In genomic region chr5:30107186-30107585, GRCm38 (mm10) we compare ENCODE assay signal across 13 mouse cellular contexts. TPM values are rescaled to one million over a fixed set of nuclear protein-coding genes. Genes with fewer than 3 reads are reported as not detected.
DNase-seq lines count a peak whose midpoint lies in the region; ATAC-seq lines count a peak whose summit lies in the region.
"Had no signal": no experiment of that assay in that cellular context is flagged by ENCODE, and none has a peak within 500 bp of the region (broad histone marks: within the 10 kb centered on the region; RNA-seq: fewer than 3 reads in every experiment).

No protein-coding gene starts in this region.

- no peaks in the 10 kb centered on the region for H3K9me3 ChIP-seq in heart, embryonic 10.5 days
- H3K9me3 ChIP-seq in heart, embryonic 12.5 days (replicated peaks), result no peaks in the 10 kb centered on the region
- no peaks in the 10 kb centered on the region; the same call in 1 of the 2 replicates for H3K9me3 ChIP-seq in embryonic facial prominence, embryonic 13.5 days
- H3K9me3 ChIP-seq in hindbrain, embryonic 15.5 days, result no peaks in the 10 kb centered on the region
- no peaks in the 10 kb centered on the region for H3K9me3 ChIP-seq in neural tube, embryonic 11.5 days (ENCODE audit: control insufficient read depth, low read length)
- H3K9me3 ChIP-seq: intestine, embryonic 15.5 days; limb, embryonic 15.5 days had no signal

- ATAC-seq in heart, embryonic 12.5 days (ENCODE audit: insufficient number of reproducible peaks, low FRiP score), result no peak
- ATAC-seq in embryonic facial prominence, embryonic 13.5 days (ENCODE audit: insufficient number of reproducible peaks, insufficient read depth, low FRiP score, low TSS enrichment, low read depth), result no peak
- peak; percentile 32; the same call in 1 of the 2 replicates for ATAC-seq in hindbrain, embryonic 15.5 days (ENCODE audit: low FRiP score, low read depth)
- ATAC-seq in neural tube, embryonic 11.5 days (ENCODE audit: insufficient read depth, low FRiP score, low TSS enrichment), result peak; percentile 58
- ATAC-seq: intestine, embryonic 15.5 days had no signal

- H3K4me2 ChIP-seq in heart, embryonic 12.5 days, result no peak overlapping the region
- H3K4me2 ChIP-seq in embryonic facial prominence, embryonic 13.5 days, result no peak overlapping the region
- peak overlapping the region; percentile 98 for H3K4me2 ChIP-seq in hindbrain, embryonic 15.5 days
- H3K4me2 ChIP-seq in neural tube, embryonic 11.5 days (ENCODE audit: low read depth), result peak overlapping the region; percentile 88
- H3K4me2 ChIP-seq: intestine, embryonic 15.5 days; limb, embryonic 15.5 days had no signal

- H3K4me3 ChIP-seq in heart, embryonic 10.5 days, result no peak overlapping the region
- H3K4me3 ChIP-seq in heart, embryonic 12.5 days, result no peak overlapping the region
- H3K4me3 ChIP-seq in embryonic facial prominence, embryonic 13.5 days, result no peak overlapping the region
- peak overlapping the region; percentile 65 for H3K4me3 ChIP-seq in hindbrain, embryonic 15.5 days
- peak overlapping the region; percentile 53; the same call in 1 of the 2 replicates for H3K4me3 ChIP-seq in neural tube, embryonic 11.5 days (ENCODE audit: low read depth, low read length)
- H3K4me3 ChIP-seq: heart, adult 2 months; intestine, embryonic 15.5 days; limb, embryonic 15.5 days had no signal

- peaks cover 99% of the 10 kb centered on the region for H3K27me3 ChIP-seq in heart, embryonic 10.5 days (ENCODE audit: insufficient read depth, poor library complexity, severe bottlenecking)
- H3K27me3 ChIP-seq in heart, embryonic 12.5 days (replicated peaks), result peaks cover 94% of the 10 kb centered on the region
- H3K27me3 ChIP-seq in embryonic facial prominence, embryonic 13.5 days, result peaks cover 96% of the 10 kb centered on the region
- no peaks in the 10 kb centered on the region for H3K27me3 ChIP-seq in hindbrain, embryonic 15.5 days
- peaks cover 18% of the 10 kb centered on the region for H3K27me3 ChIP-seq in neural tube, embryonic 11.5 days (ENCODE audit: control insufficient read depth, insufficient read depth, low read length)

- DNase-seq in heart, embryonic 10.5 days (ENCODE audit: low spot score), result peak; percentile 56
- peak; percentile 81 for DNase-seq in neural tube, embryonic 11.5 days (ENCODE audit: low spot score)
- DNase-seq in adrenal gland, postnatal 10 days, result no peak
- DNase-seq in thymus, postnatal 10 days (ENCODE audit: low spot score in 2 of 2), result no peak
- DNase-seq in thymus, postnatal 0 days (ENCODE audit: low spot score), result no peak
- DNase-seq: lung, postnatal 14 days had no signal

- no peaks in the 10 kb centered on the region for H3K36me3 ChIP-seq in heart, embryonic 10.5 days
- no peaks in the 10 kb centered on the region for H3K36me3 ChIP-seq in heart, embryonic 12.5 days
- H3K36me3 ChIP-seq in embryonic facial prominence, embryonic 13.5 days, result no peaks in the 10 kb centered on the region
- H3K36me3 ChIP-seq in hindbrain, embryonic 15.5 days, result no peaks in the 10 kb centered on the region
- H3K36me3 ChIP-seq in neural tube, embryonic 11.5 days (ENCODE audit: control insufficient read depth, insufficient read depth, low read length), result no peaks in the 10 kb centered on the region
- H3K36me3 ChIP-seq: intestine, embryonic 15.5 days; limb, embryonic 15.5 days had no signal

- H3K4me1 ChIP-seq in heart, embryonic 10.5 days, result peaks cover 49% of the 10 kb centered on the region
- H3K4me1 ChIP-seq in heart, embryonic 12.5 days (replicated peaks), result peaks cover 42% of the 10 kb centered on the region
- H3K4me1 ChIP-seq in embryonic facial prominence, embryonic 13.5 days, result peaks cover 45% of the 10 kb centered on the region
- H3K4me1 ChIP-seq in hindbrain, embryonic 15.5 days (replicated peaks), result peaks cover 66% of the 10 kb centered on the region
- H3K4me1 ChIP-seq in neural tube, embryonic 11.5 days (ENCODE audit: control insufficient read depth, insufficient read depth, low read length), result peaks cover 45% of the 10 kb centered on the region

- H3K9ac ChIP-seq in heart, embryonic 12.5 days, result no peak overlapping the region
- 0 out of 2 replicates have a peak overlapping the region, but pooled peaks have one; percentile 11 for H3K9ac ChIP-seq in embryonic facial prominence, embryonic 13.5 days
- H3K9ac ChIP-seq in hindbrain, embryonic 15.5 days, result no peak overlapping the region
- no peak overlapping the region; the same call in 1 of the 2 replicates for H3K9ac ChIP-seq in neural tube, embryonic 11.5 days (ENCODE audit: low read length)
- H3K9ac ChIP-seq: intestine, embryonic 15.5 days; limb, embryonic 15.5 days had no signal

- H3K27ac ChIP-seq in heart, embryonic 10.5 days, result no peak overlapping the region
- H3K27ac ChIP-seq in heart, embryonic 12.5 days (ENCODE audit: poor library complexity, severe bottlenecking), result no peak overlapping the region
- H3K27ac ChIP-seq in embryonic facial prominence, embryonic 13.5 days, result no peak overlapping the region
- H3K27ac ChIP-seq in hindbrain, embryonic 15.5 days (replicated peaks), result peak overlapping the region; percentile 82
- H3K27ac ChIP-seq in neural tube, embryonic 11.5 days (ENCODE audit: low read depth, low read length), result peak overlapping the region; percentile 62
- H3K27ac ChIP-seq: heart, adult 2 months; intestine, embryonic 15.5 days; limb, embryonic 15.5 days had no signal

- WGBS in heart, embryonic 10.5 days, result 1% methylated on average over 7 of the region's 7 CpGs
- 8% methylated on average over 7 of the region's 7 CpGs for WGBS in heart, embryonic 12.5 days
- 1% methylated on average over 7 of the region's 7 CpGs for WGBS in embryonic facial prominence, embryonic 13.5 days
- under 1% methylated on average over 7 of the region's 7 CpGs for WGBS in hindbrain, embryonic 15.5 days
- WGBS in neural tube, embryonic 11.5 days, result 4% methylated on average over 7 of the region's 7 CpGs

RNA-seq across cellular contexts. Expression of gene 3110082J24Rik, which starts 1.3 kb away (rescaled TPM):
- polyA plus RNA-seq in heart, embryonic 10.5 days (2016; fragmentation: Nextera tagmentation; extraction: Ambion mirVana), result 0.18 TPM in 1 of 2 replicates, not detected in the other
- not detected in 2 replicates for polyA plus RNA-seq in heart, embryonic 12.5 days (2016; fragmentation: Nextera tagmentation; extraction: Ambion mirVana)
- polyA plus RNA-seq in embryonic facial prominence, embryonic 13.5 days (2015; fragmentation: Nextera tagmentation; extraction: Ambion mirVana), result not detected in 2 replicates
- 3.2 and 5.3 TPM in 2 replicates for polyA plus RNA-seq in hindbrain, embryonic 15.5 days (2015; fragmentation: Nextera tagmentation; extraction: Ambion mirVana)
- 2.1 and 2.3 TPM in 2 replicates for polyA plus RNA-seq in neural tube, embryonic 11.5 days (2014; fragmentation: Nextera tagmentation; extraction: Ambion mirVana)
- total RNA-seq in adrenal gland, postnatal 10 days (2021), result not detected
- not detected in 2 replicates for polyA plus RNA-seq in thymus, postnatal 0 days (2015; fragmentation: Nextera tagmentation; extraction: Ambion mirVana)
- total RNA-seq: heart, adult 2 months had no signal
- polyA plus RNA-seq: heart, adult 2 months; intestine, embryonic 15.5 days; limb, embryonic 15.5 days; urinary bladder, adult 2 months had no signal

RNA-seq across cellular contexts. Expression of gene Garem2, which starts 2.2 kb away (rescaled TPM):
- 0.27 and 0.39 TPM in 2 replicates for polyA plus RNA-seq in heart, embryonic 10.5 days (2016; fragmentation: Nextera tagmentation; extraction: Ambion mirVana)
- polyA plus RNA-seq in heart, embryonic 12.5 days (2016; fragmentation: Nextera tagmentation; extraction: Ambion mirVana), result 0.40 and 0.51 TPM in 2 replicates
- 0.47 and 1.2 TPM in 2 replicates for polyA plus RNA-seq in embryonic facial prominence, embryonic 13.5 days (2015; fragmentation: Nextera tagmentation; extraction: Ambion mirVana)
- 11.5 and 13.7 TPM in 2 replicates for polyA plus RNA-seq in hindbrain, embryonic 15.5 days (2015; fragmentation: Nextera tagmentation; extraction: Ambion mirVana)
- polyA plus RNA-seq in neural tube, embryonic 11.5 days (2014; fragmentation: Nextera tagmentation; extraction: Ambion mirVana), result 14.4 and 16.5 TPM in 2 replicates
- under 1 TPM; 0.12 to 0.30 TPM for total RNA-seq in adrenal gland, postnatal 10 days (2021)
- polyA plus RNA-seq in thymus, postnatal 0 days (2015; fragmentation: Nextera tagmentation; extraction: Ambion mirVana), result 0.05 and 0.09 TPM in 2 replicates

RNA-seq across cellular contexts. Expression of gene Tyms, which starts 33.8 kb away (rescaled TPM):
- polyA plus RNA-seq in heart, embryonic 10.5 days (2016; fragmentation: Nextera tagmentation; extraction: Ambion mirVana), result 184 and 286 TPM in 2 replicates
- polyA plus RNA-seq in heart, embryonic 12.5 days (2016; fragmentation: Nextera tagmentation; extraction: Ambion mirVana), result 120 and 123 TPM in 2 replicates
- 241 and 293 TPM in 2 replicates for polyA plus RNA-seq in embryonic facial prominence, embryonic 13.5 days (2015; fragmentation: Nextera tagmentation; extraction: Ambion mirVana)
- polyA plus RNA-seq in hindbrain, embryonic 15.5 days (2015; fragmentation: Nextera tagmentation; extraction: Ambion mirVana), result 52.5 and 59.1 TPM in 2 replicates
- 247 and 248 TPM in 2 replicates for polyA plus RNA-seq in neural tube, embryonic 11.5 days (2014; fragmentation: Nextera tagmentation; extraction: Ambion mirVana)
- 10 to 100 TPM; 44.9 to 52.1 TPM for total RNA-seq in adrenal gland, postnatal 10 days (2021)
- 292 and 327 TPM in 2 replicates for polyA plus RNA-seq in thymus, postnatal 0 days (2015; fragmentation: Nextera tagmentation; extraction: Ambion mirVana)

RNA-seq across cellular contexts. Expression of gene Hadha, which starts 47.8 kb away (rescaled TPM):
- 136 and 210 TPM in 2 replicates for polyA plus RNA-seq in heart, embryonic 10.5 days (2016; fragmentation: Nextera tagmentation; extraction: Ambion mirVana)
- 237 and 239 TPM in 2 replicates for polyA plus RNA-seq in heart, embryonic 12.5 days (2016; fragmentation: Nextera tagmentation; extraction: Ambion mirVana)
- 119 and 133 TPM in 2 replicates for polyA plus RNA-seq in embryonic facial prominence, embryonic 13.5 days (2015; fragmentation: Nextera tagmentation; extraction: Ambion mirVana)
- polyA plus RNA-seq in hindbrain, embryonic 15.5 days (2015; fragmentation: Nextera tagmentation; extraction: Ambion mirVana), result 68.9 and 75.8 TPM in 2 replicates
- polyA plus RNA-seq in neural tube, embryonic 11.5 days (2014; fragmentation: Nextera tagmentation; extraction: Ambion mirVana), result 93.0 and 102 TPM in 2 replicates
- total RNA-seq in adrenal gland, postnatal 10 days (2021), result 100 to 1,000 TPM; 921 to 997 TPM
- 111 and 124 TPM in 2 replicates for polyA plus RNA-seq in thymus, postnatal 0 days (2015; fragmentation: Nextera tagmentation; extraction: Ambion mirVana)

RNA-seq across cellular contexts. Expression of gene Hadhb, which starts 47.9 kb away (rescaled TPM):
- 207 and 288 TPM in 2 replicates for polyA plus RNA-seq in heart, embryonic 10.5 days (2016; fragmentation: Nextera tagmentation; extraction: Ambion mirVana)
- 307 and 321 TPM in 2 replicates for polyA plus RNA-seq in heart, embryonic 12.5 days (2016; fragmentation: Nextera tagmentation; extraction: Ambion mirVana)
- 115 and 127 TPM in 2 replicates for polyA plus RNA-seq in embryonic facial prominence, embryonic 13.5 days (2015; fragmentation: Nextera tagmentation; extraction: Ambion mirVana)
- 56.5 and 63.8 TPM in 2 replicates for polyA plus RNA-seq in hindbrain, embryonic 15.5 days (2015; fragmentation: Nextera tagmentation; extraction: Ambion mirVana)
- polyA plus RNA-seq in neural tube, embryonic 11.5 days (2014; fragmentation: Nextera tagmentation; extraction: Ambion mirVana), result 108 and 112 TPM in 2 replicates
- 1,000 to 10,000 TPM; 1,471 to 1,600 TPM for total RNA-seq in adrenal gland, postnatal 10 days (2021)
- polyA plus RNA-seq in thymus, postnatal 0 days (2015; fragmentation: Nextera tagmentation; extraction: Ambion mirVana), result 182 and 193 TPM in 2 replicates

Comparison
In these comparisons a context has a peak if more than half of its experiments do, and no peak if none do; other contexts are left out.
1. DNase-seq: peak in heart, embryonic 10.5 days (single experiment) and neural tube, embryonic 11.5 days (single experiment); none in adrenal gland, postnatal 10 days (single experiment), thymus, postnatal 10 days (0 of 2) and thymus, postnatal 0 days (single experiment).
2. H3K27ac ChIP-seq: peak in hindbrain, embryonic 15.5 days (single experiment) and neural tube, embryonic 11.5 days (single experiment); none in heart, embryonic 10.5 days (single experiment), heart, embryonic 12.5 days (single experiment) and embryonic facial prominence, embryonic 13.5 days (single experiment).
3. H3K4me3 ChIP-seq: peak in hindbrain, embryonic 15.5 days (single experiment) and neural tube, embryonic 11.5 days (single experiment); none in heart, embryonic 10.5 days (single experiment), heart, embryonic 12.5 days (single experiment) and embryonic facial prominence, embryonic 13.5 days (single experiment).
4. ATAC-seq: peak in hindbrain, embryonic 15.5 days (single experiment) and neural tube, embryonic 11.5 days (single experiment); none in heart, embryonic 12.5 days (single experiment) and embryonic facial prominence, embryonic 13.5 days (single experiment).
5. H3K4me2 ChIP-seq: peak in hindbrain, embryonic 15.5 days (single experiment) and neural tube, embryonic 11.5 days (single experiment); none in heart, embryonic 12.5 days (single experiment) and embryonic facial prominence, embryonic 13.5 days (single experiment).